Mouse (Mus musculus): ENCODE data around the gene 1810010H24Rik.
A peak's percentile ranks its signal among the peaks of the same experiment; 100 is the strongest.
"Not testable (repeated sequence)": the region's sequence is repeated elsewhere in the genome, so short reads cannot be mapped to it uniquely, and the experiment has no call there.

1810010H24Rik gene

GRCm38 (mm10) chr11:107041396-107041795 lies 15.9 kb downstream of the 1810010H24Rik start:
- no peak for DNase-seq (ENCODE audit: low read depth, low spot score)

- DNase-seq (ENCODE audit: low read depth, low spot score): no peak
These were observed 17.9 kb downstream of the 1810010H24Rik start for GRCm38 (mm10) chr11:107043361-107043760.

GRCm38 (mm10) chr11:107044321-107044720 lies 18.8 kb downstream of the 1810010H24Rik start:
- peak; percentile 55 for DNase-seq (ENCODE audit: low read depth, low spot score)

- DNase-seq (ENCODE audit: low read depth, low spot score): no peak
These were observed 20.1 kb downstream of the 1810010H24Rik start for GRCm38 (mm10) chr11:107045546-107045945.

- DNase-seq (ENCODE audit: low read depth, low spot score): no peak
These were observed 21.5 kb downstream of the 1810010H24Rik start for GRCm38 (mm10) chr11:107046766-107047620.

DNA sequence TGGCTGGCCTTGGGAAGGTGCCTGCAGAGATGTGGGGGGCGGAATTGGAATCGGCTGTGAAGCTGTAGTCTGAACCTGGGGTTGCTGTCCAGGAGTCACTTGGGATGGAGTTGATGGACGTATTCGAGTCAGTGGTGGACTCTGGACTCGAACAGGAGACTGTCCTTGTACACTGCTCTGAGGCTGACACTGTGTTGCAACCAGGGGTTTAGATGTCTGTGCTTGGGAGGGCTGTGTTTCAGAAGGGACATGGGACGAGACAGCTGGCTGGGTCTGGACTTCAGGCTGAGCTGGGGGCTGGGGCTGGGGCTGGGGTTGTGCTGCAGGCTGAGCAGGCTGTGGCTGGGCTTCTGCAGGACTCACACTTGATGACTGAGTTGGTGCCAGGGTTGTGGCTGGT lies 29.4 kb downstream of the 1810010H24Rik start:
- DNase-seq (ENCODE audit: low read depth, low spot score): no peak

DNA sequence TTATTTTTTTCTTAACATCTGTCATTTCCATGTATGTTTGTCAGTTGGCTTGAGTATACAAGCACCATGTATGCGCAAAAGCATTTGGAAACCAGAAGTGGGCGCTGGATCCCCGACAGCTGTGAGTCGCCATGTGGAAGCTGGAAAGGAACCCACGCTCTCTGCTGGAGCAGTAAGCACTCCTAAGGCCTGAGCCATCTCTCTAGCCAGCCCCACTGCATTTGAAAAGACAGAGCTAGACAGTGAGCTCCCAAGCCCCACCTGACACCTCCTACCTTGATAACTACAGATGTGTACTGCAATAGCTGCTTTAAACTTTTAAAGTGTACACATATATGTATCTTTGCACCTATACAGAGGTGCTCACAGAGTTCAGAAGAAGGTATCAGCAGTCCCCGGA lies 31.9 kb downstream of the 1810010H24Rik start:
- DNase-seq (ENCODE audit: low read depth, low spot score): no peak

- not testable (repeated sequence) for DNase-seq (ENCODE audit: low read depth, low spot score)
These were observed 34.2 kb downstream of the 1810010H24Rik start for GRCm38 (mm10) chr11:107059634-107060033.

DNA sequence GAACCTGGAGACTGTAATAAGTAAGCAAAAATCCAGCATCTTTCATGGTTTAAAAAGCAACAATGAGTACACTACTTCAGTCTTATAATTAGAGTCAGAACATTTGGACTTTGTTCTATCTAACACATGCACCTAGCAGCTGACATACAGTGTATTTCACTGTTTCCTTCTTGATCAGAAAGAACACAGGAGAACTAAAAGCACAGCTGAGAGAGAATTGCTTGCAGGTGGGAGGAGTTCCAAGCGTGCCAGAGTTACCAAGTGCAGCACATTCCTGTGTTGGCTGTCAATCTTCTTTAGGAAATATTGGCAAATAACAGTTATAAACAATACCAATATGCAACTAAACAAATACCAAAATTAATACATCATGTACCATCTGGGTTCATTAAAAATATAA lies 35.5 kb downstream of the 1810010H24Rik start:
- DNase-seq (ENCODE audit: low read depth, low spot score): no peak

GRCm38 (mm10) chr11:107063067-107063466 lies 37.6 kb downstream of the 1810010H24Rik start:
- no peak for DNase-seq (ENCODE audit: low read depth, low spot score)

DNA sequence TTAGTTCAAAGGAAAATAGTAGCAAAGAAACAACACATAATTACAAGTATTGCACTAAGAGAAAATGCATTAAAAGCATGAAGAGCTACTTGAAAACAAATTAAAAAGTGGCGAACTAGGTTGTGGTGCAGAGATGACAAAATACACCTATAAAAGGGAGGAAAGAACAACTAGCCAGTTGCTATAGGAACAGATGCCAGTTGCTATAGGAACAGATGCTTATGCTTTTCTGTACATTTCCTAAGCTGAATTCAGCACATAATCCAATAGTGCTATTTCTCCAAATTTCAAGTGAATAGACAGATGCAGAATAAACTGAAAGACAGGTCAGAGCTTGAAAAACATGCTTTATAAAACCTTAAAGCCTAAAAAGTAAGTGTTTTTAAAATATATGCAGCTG lies 39.1 kb downstream of the 1810010H24Rik start:
- no peak for DNase-seq (ENCODE audit: low read depth, low spot score)

DNA sequence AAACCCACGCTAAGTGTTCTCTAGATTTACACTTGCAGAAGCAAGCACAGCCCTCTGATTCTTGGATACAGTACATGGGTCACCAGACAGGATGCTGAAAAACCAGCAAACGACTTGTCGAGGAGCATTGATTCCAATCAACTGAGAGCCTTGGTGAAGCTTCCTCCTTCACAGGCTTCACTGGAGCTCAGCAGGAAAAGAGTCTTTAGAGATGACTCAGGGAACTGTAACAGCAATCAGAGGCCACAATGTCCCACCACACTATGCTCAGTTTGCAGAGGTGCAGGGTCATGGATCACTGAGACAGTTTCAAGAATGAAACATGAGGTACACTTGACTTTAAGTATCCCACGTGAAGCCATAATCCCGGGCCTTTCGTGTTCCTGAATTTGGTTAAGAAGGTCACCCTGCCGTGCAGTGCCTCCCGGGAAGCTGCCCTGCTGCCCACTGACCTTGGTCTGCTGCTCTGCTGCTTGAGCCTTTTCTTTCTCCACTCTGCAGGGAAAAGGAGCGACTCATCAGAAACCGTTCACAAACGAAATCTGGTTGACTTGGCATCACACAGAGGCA lies 39.8 kb downstream of the 1810010H24Rik start:
- DNase-seq (ENCODE audit: low read depth, low spot score): no peak
